Mouse (Mus musculus): ENCODE measurements around the gene Dcun1d1. TPM values are rescaled to one million over a fixed set of nuclear protein-coding genes. Genes with fewer than 3 reads are reported as not detected.

The Dcun1d1 gene
- total RNA-seq, 2 experiments from 2014 or later = 90.1 to 221 TPM

Other genes starting within 250 kb of the Dcun1d1 start
- gene Atp11b, start 183.3 kb downstream of the Dcun1d1 start, total RNA-seq (2014; fragmentation: Nextera tagmentation) = 117 and 149 TPM in 2 replicates
- 111 and 132 TPM in 2 replicates for gene Atp11b, start 183.3 kb downstream of the Dcun1d1 start, total RNA-seq (2017)
- gene Mccc1, start 63.2 kb upstream of the Dcun1d1 start, total RNA-seq (2014; fragmentation: Nextera tagmentation) = 19.2 and 34.4 TPM in 2 replicates
- 13.0 and 20.1 TPM in 2 replicates for gene Mccc1, start 63.2 kb upstream of the Dcun1d1 start, total RNA-seq (2017)
- not detected in 2 replicates for gene Ccdc144b, start 116.1 kb upstream of the Dcun1d1 start, total RNA-seq (2014; fragmentation: Nextera tagmentation)
- not detected in 2 replicates for gene Ccdc144b, start 116.1 kb upstream of the Dcun1d1 start, total RNA-seq (2017)
- 36.5 and 49.0 TPM in 2 replicates for gene Acad9, start 128.5 kb upstream of the Dcun1d1 start, total RNA-seq (2014; fragmentation: Nextera tagmentation)
- 48.7 and 70.9 TPM in 2 replicates for gene Acad9, start 128.5 kb upstream of the Dcun1d1 start, total RNA-seq (2017)
- gene D3Ertd254e, start 213.6 kb upstream of the Dcun1d1 start, total RNA-seq (2014; fragmentation: Nextera tagmentation) = 4.0 and 5.3 TPM in 2 replicates
- gene D3Ertd254e, start 213.6 kb upstream of the Dcun1d1 start, total RNA-seq (2017) = 4.6 and 5.5 TPM in 2 replicates

All from granulocyte monocyte progenitor cell, adult 5-6 weeks (primary cell).